Mouse (Mus musculus) layer of hippocampus, adult 18-20 months (tissue): ENCODE measurements around the gene Ccdc169. TPM values are rescaled to one million over a fixed set of nuclear protein-coding genes. Genes with fewer than 3 reads are reported as not detected.

Source experiments
- DNase-seq, 2 experiments: peaks; one replicate each; pipeline ENCODE4 v3.0.0; 2022; ENCODE audit warnings: low spot score in 2 of 2
- total RNA-seq, 2 experiments: library from RNA; stranded (reverse); gene quantifications; 2 replicates each; pipeline ENCODE4 v1.2.3; 2021

Gene Ccdc169
- total RNA-seq, 2 experiments from 2014 or later: 0.38 TPM; not detected in 1

- DNase-seq: peak in 1 of 2 experiments; percentile 18
These were observed 17.8 kb upstream of the Ccdc169 start for GRCm38 (mm10) chr3:55119275-55119898.

GRCm38 (mm10) chr3:55122336-55122870 lies 14.7 kb upstream of the Ccdc169 start:
- DNase-seq: no peak

- DNase-seq: no peak
These were observed 14.1 kb upstream of the Ccdc169 start for GRCm38 (mm10) chr3:55123064-55123463.

- DNase-seq: no peak
These were observed 7.9 kb upstream of the Ccdc169 start for GRCm38 (mm10) chr3:55129181-55129692.

- DNase-seq: no peak
These were observed 5.4 kb upstream of the Ccdc169 start for GRCm38 (mm10) chr3:55131576-55132233.

- DNase-seq: no peak
These were observed 2.7 kb downstream of the Ccdc169 start for GRCm38 (mm10) chr3:55139837-55140236.

- DNase-seq: no peak
These were observed 4.3 kb downstream of the Ccdc169 start for GRCm38 (mm10) chr3:55141401-55141800.

- DNase-seq: no peak
These were observed 7.8 kb downstream of the Ccdc169 start for GRCm38 (mm10) chr3:55144916-55145315.

- no peak for DNase-seq
These were observed 9.3 kb downstream of the Ccdc169 start for GRCm38 (mm10) chr3:55146441-55146840.

GRCm38 (mm10) chr3:55147156-55147555 lies 10.0 kb downstream of the Ccdc169 start:
- DNase-seq: no peak

GRCm38 (mm10) chr3:55148091-55148490 lies 11.0 kb downstream of the Ccdc169 start:
- no peak for DNase-seq

- peak; percentile 28 to 76 for DNase-seq
These were observed 14.7 kb downstream of the Ccdc169 start for GRCm38 (mm10) chr3:55151656-55152433.

- peak in 1 of 2 experiments; percentile 24 for DNase-seq
These were observed 15.7 kb downstream of the Ccdc169 start for GRCm38 (mm10) chr3:55152673-55153334.

- no peak for DNase-seq
These were observed 17.0 kb downstream of the Ccdc169 start for GRCm38 (mm10) chr3:55154163-55154562.

GRCm38 (mm10) chr3:55157413-55157812 lies 20.3 kb downstream of the Ccdc169 start:
- DNase-seq: no peak

GRCm38 (mm10) chr3:55161144-55161543 lies 24.0 kb downstream of the Ccdc169 start:
- no peak for DNase-seq

- no peak for DNase-seq
These were observed 26.4 kb downstream of the Ccdc169 start for GRCm38 (mm10) chr3:55163510-55163909.

- no peak for DNase-seq
These were observed 35.3 kb downstream of the Ccdc169 start for GRCm38 (mm10) chr3:55172478-55172877.

GRCm38 (mm10) chr3:55177271-55177670 lies 40.1 kb downstream of the Ccdc169 start:
- peak in 1 of 2 experiments; percentile 13 for DNase-seq

- no peak for DNase-seq
These were observed 44.6 kb downstream of the Ccdc169 start, which contains the start of gene Sohlh2 for GRCm38 (mm10) chr3:55181766-55182165. Gene Sohlh2 (plus strand): TSS chr3:55182028.

- DNase-seq: no peak
These were observed 54.5 kb downstream of the Ccdc169 start for GRCm38 (mm10) chr3:55191668-55192067.
